In the genomic region with DNA sequence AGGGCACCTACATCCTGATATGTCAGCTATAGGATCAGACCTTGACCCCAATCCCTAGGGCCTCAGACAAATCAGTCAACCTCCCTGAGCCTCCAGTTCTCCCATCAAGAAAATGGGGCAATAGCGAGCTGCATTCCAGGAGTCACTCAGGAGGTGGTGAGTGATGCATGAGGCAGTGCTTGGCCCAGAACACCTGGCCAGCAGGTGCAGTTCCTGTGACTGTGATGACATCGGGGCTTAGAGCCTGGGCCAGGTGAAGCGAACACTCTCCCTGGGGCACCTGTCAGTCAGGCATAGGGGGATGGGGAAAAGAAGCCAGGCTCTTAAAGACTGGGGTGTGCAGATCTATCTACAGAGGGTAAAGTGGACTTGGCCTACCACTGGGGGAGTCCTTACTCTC, we compare ENCODE assay signal across 10 mouse cellular contexts. TPM values are rescaled to one million over a fixed set of nuclear protein-coding genes. Genes with fewer than 3 reads are reported as not detected.
A peak's percentile ranks its signal among the peaks of the same experiment; 100 is the strongest.
DNase-seq lines count a peak whose midpoint lies in the region; ATAC-seq and TF ChIP-seq lines count a peak whose summit lies in the region.
"Had no signal": no experiment of that assay in that cellular context is flagged by ENCODE, and none has a peak within 500 bp of the region (broad histone marks: within the 10 kb centered on the region; RNA-seq: fewer than 3 reads in every experiment).

No protein-coding gene starts in this region.

- H3K4me3 ChIP-seq in cerebellum, adult 2 months (replicated peaks; ENCODE audit: insufficient read depth, low read depth, low read length): peak overlapping the region; percentile 34
- H3K4me3 ChIP-seq in kidney, postnatal 0 days (replicated peaks; ENCODE audit: low read depth, low read length): no peak overlapping the region
- H3K4me3 ChIP-seq in limb, embryonic 10.5 days: no peak overlapping the region
- 0 out of 2 replicates have a peak overlapping the region, but pooled peaks have one; percentile 6 for H3K4me3 ChIP-seq in neural tube, embryonic 15.5 days (replicated peaks)

- peaks cover 50% of the 10 kb centered on the region for H3K4me1 ChIP-seq in cerebellum, adult 2 months (ENCODE audit: control insufficient read depth, insufficient read depth, low read length)
- peaks cover 41% of the 10 kb centered on the region for H3K4me1 ChIP-seq in kidney, postnatal 0 days (replicated peaks; ENCODE audit: insufficient read depth, low read length)
- peaks cover 73% of the 10 kb centered on the region for H3K4me1 ChIP-seq in limb, embryonic 10.5 days
- H3K4me1 ChIP-seq in neural tube, embryonic 15.5 days: peaks cover 65% of the 10 kb centered on the region

- WGBS in cerebellum, adult 2 months: 5% methylated on average over 3 of the region's 3 CpGs
- 71% methylated on average over 3 of the region's 3 CpGs for WGBS in kidney, postnatal 0 days
- 66% methylated on average over 3 of the region's 3 CpGs for WGBS in limb, embryonic 10.5 days
- WGBS in neural tube, embryonic 15.5 days: 77% methylated on average over 3 of the region's 3 CpGs

- ATAC-seq in kidney, postnatal 0 days (replicated peaks; ENCODE audit: low FRiP score, low read depth): no peak
- no peak for ATAC-seq in neural tube, embryonic 15.5 days (ENCODE audit: low FRiP score)
- no peak for ATAC-seq in frontal cortex, adult (ENCODE audit: low TSS enrichment)

- H3K27me3 ChIP-seq in cerebellum, adult 2 months (ENCODE audit: control insufficient read depth, insufficient read depth, low read length): no peaks in the 10 kb centered on the region
- H3K27me3 ChIP-seq in kidney, postnatal 0 days (ENCODE audit: insufficient read depth, low read length): no peaks in the 10 kb centered on the region
- H3K27me3 ChIP-seq in limb, embryonic 10.5 days (ENCODE audit: low read depth, poor library complexity, severe bottlenecking): no peaks in the 10 kb centered on the region
- no peaks in the 10 kb centered on the region for H3K27me3 ChIP-seq in neural tube, embryonic 15.5 days (replicated peaks)

- H3K4me2 ChIP-seq in kidney, postnatal 0 days (ENCODE audit: low read length): no peak overlapping the region
- H3K4me2 ChIP-seq in neural tube, embryonic 15.5 days: peak overlapping the region; percentile 81

- H3K9me3 ChIP-seq in kidney, postnatal 0 days (replicated peaks; ENCODE audit: low read length): no peaks in the 10 kb centered on the region
- no peaks in the 10 kb centered on the region for H3K9me3 ChIP-seq in limb, embryonic 10.5 days (replicated peaks)
- no peaks in the 10 kb centered on the region for H3K9me3 ChIP-seq in neural tube, embryonic 15.5 days (replicated peaks)

- peak overlapping the region; percentile 72 for H3K27ac ChIP-seq in cerebellum, adult 2 months (ENCODE audit: insufficient read depth, low read length)
- peak overlapping the region; percentile 19; the same call in 1 of the 2 replicates for H3K27ac ChIP-seq in kidney, postnatal 0 days
- peak overlapping the region; percentile 76; the same call in 1 of the 2 replicates for H3K27ac ChIP-seq in limb, embryonic 10.5 days
- peak overlapping the region; percentile 94 for H3K27ac ChIP-seq in neural tube, embryonic 15.5 days (replicated peaks)

- no peak for TF ChIP-seq CTCF in cerebellum, adult 2 months (IDR thresholded peaks at IDR 0.05; ENCODE audit: borderline replicate concordance, insufficient read depth, low read depth, low read length)
- TF ChIP-seq CTCF in kidney, postnatal 0 days (IDR thresholded peaks at IDR 0.05; ENCODE audit: low read depth): no peak

- no peak for DNase-seq in cerebellum, adult 2 months
- no peak for DNase-seq in cerebellum, adult 11 months
- no peak for DNase-seq in kidney, postnatal 0 days (ENCODE audit: low spot score)
- no peak for DNase-seq in kidney, postnatal 4 days
- no peak for DNase-seq in limb, embryonic 10.5 days (ENCODE audit: low spot score)
- no peak for DNase-seq in right cerebral cortex, adult 2 months (ENCODE audit: low spot score in 2 of 2)
- DNase-seq: adrenal gland, postnatal 25 days; kidney, adult 8-10 months had no signal

- H3K36me3 ChIP-seq in kidney, postnatal 0 days (ENCODE audit: insufficient read depth, low read length): peaks cover 24% of the 10 kb centered on the region
- H3K36me3 ChIP-seq in limb, embryonic 10.5 days: peaks cover 65% of the 10 kb centered on the region
- peaks cover 26% of the 10 kb centered on the region for H3K36me3 ChIP-seq in neural tube, embryonic 15.5 days

- no peak overlapping the region for H3K9ac ChIP-seq in kidney, postnatal 0 days (ENCODE audit: low read depth, low read length)
- peak overlapping the region; percentile 20; the same call in 1 of the 2 replicates for H3K9ac ChIP-seq in neural tube, embryonic 15.5 days (replicated peaks)

- TF ChIP-seq POLR2A in cerebellum, adult 2 months (IDR thresholded peaks at IDR 0.05; ENCODE audit: borderline replicate concordance, insufficient read depth, low read length): no peak

RNA-seq across cellular contexts. Expression of a gene that starts 3.2 kb away (rescaled TPM):
- polyA plus RNA-seq in cerebellum, adult 2 months (2012; rRNA removed): 257 and 288 TPM in 2 replicates
- polyA plus RNA-seq in kidney, postnatal 0 days (2015; fragmentation: Nextera tagmentation; extraction: Ambion mirVana): 8.7 and 12.4 TPM in 2 replicates
- 7.8 and 8.8 TPM in 2 replicates for polyA plus RNA-seq in limb, embryonic 10.5 days (2016; fragmentation: Nextera tagmentation; extraction: Ambion mirVana)
- 21.2 and 31.8 TPM in 2 replicates for polyA plus RNA-seq in neural tube, embryonic 15.5 days (2015; fragmentation: Nextera tagmentation; extraction: Ambion mirVana)

Comparison
In these comparisons a context has a peak if more than half of its experiments do, and no peak if none do; other contexts are left out.
1. H3K27ac ChIP-seq: peak in every context shown above with its lines; median percentile 94 in neural tube, embryonic 15.5 days; 76 in limb, embryonic 10.5 days; 72 in cerebellum, adult 2 months; 19 in kidney, postnatal 0 days.
2. H3K4me3 ChIP-seq: peak in cerebellum, adult 2 months (single experiment) and neural tube, embryonic 15.5 days (single experiment); none in kidney, postnatal 0 days (single experiment) and limb, embryonic 10.5 days (single experiment).